Mouse (Mus musculus): Measurements from ENCODE around the gene Abcb8. TPM values are rescaled to one million over a fixed set of nuclear protein-coding genes. Genes with fewer than 3 reads are reported as not detected.

The Abcb8 gene
- 2.7 TPM for polyA plus RNA-seq (2014; fragmentation: Illumina TruSeq; extraction: RNeasy Lipid Tissue Mini Kit (QIAGEN cat#74804); ENCODE audit: low read depth, low replicate concordance)

GRCm38 (mm10) chr5:24393392-24393997, at the start of gene Abcb8:
Abcb8 (plus strand) TSS chr5:24393663.

GRCm38 (mm10) chr5:24351278-24351677, 42.2 kb upstream of the Abcb8 start, which contains the start of gene Kcnh2:
Kcnh2 (minus strand) TSS chr5:24351604.

GRCm38 (mm10) chr5:24364508-24364907, 29.0 kb upstream of the Abcb8 start, which contains the start of gene Nos3:
Nos3 (plus strand) TSS chr5:24364810.

GRCm38 (mm10) chr5:24391864-24392263, 1.6 kb upstream of the Abcb8 start, which contains the start of gene Atg9b:
Atg9b (minus strand) TSS chr5:24392143.

GRCm38 (mm10) chr5:24413042-24413693, 19.7 kb downstream of the Abcb8 start, which contains the start of gene Asic3:
Asic3 (plus strand) TSS chr5:24413392.

GRCm38 (mm10) chr5:24423129-24424003, 29.9 kb downstream of the Abcb8 start, which contains the start of the genes Cdk5 and Slc4a2:
Cdk5 (minus strand) TSS chr5:24423530.
Slc4a2 (plus strand) TSS chr5:24423837.

GRCm38 (mm10) chr5:24444746-24445427, 51.4 kb downstream of the Abcb8 start, which contains the start of gene Fastk:
Fastk (minus strand) TSS chr5:24445287.

GRCm38 (mm10) chr5:24447624-24448298, 54.3 kb downstream of the Abcb8 start, which contains the start of gene Tmub1:
Tmub1 (minus strand) TSS chr5:24447854.

GRCm38 (mm10) chr5:24452030-24452690, 58.7 kb downstream of the Abcb8 start, which contains the start of gene Agap3:
Agap3 (plus strand) TSS chr5:24452177.

Other genes with a start within 250 kb of the Abcb8 start
- gene Nupl2, start 228.7 kb upstream of the Abcb8 start, polyA plus RNA-seq (2014; fragmentation: Illumina TruSeq; extraction: RNeasy Lipid Tissue Mini Kit (QIAGEN cat#74804); ENCODE audit: low read depth, low replicate concordance): 3.9 TPM
- gene Kcnh2, start 42.1 kb upstream of the Abcb8 start, polyA plus RNA-seq (2014; fragmentation: Illumina TruSeq; extraction: RNeasy Lipid Tissue Mini Kit (QIAGEN cat#74804); ENCODE audit: low read depth, low replicate concordance): not detected
- gene Nos3, start 28.9 kb upstream of the Abcb8 start, polyA plus RNA-seq (2014; fragmentation: Illumina TruSeq; extraction: RNeasy Lipid Tissue Mini Kit (QIAGEN cat#74804); ENCODE audit: low read depth, low replicate concordance): 0.20 TPM
- gene Atg9b, start 1.5 kb upstream of the Abcb8 start, polyA plus RNA-seq (2014; fragmentation: Illumina TruSeq; extraction: RNeasy Lipid Tissue Mini Kit (QIAGEN cat#74804); ENCODE audit: low read depth, low replicate concordance): not detected
- gene Asic3, start 19.7 kb downstream of the Abcb8 start, polyA plus RNA-seq (2014; fragmentation: Illumina TruSeq; extraction: RNeasy Lipid Tissue Mini Kit (QIAGEN cat#74804); ENCODE audit: low read depth, low replicate concordance): not detected
- 13.7 TPM for gene Cdk5, start 29.9 kb downstream of the Abcb8 start, polyA plus RNA-seq (2014; fragmentation: Illumina TruSeq; extraction: RNeasy Lipid Tissue Mini Kit (QIAGEN cat#74804); ENCODE audit: low read depth, low replicate concordance)
- 4.1 TPM for gene Slc4a2, start 30.2 kb downstream of the Abcb8 start, polyA plus RNA-seq (2014; fragmentation: Illumina TruSeq; extraction: RNeasy Lipid Tissue Mini Kit (QIAGEN cat#74804); ENCODE audit: low read depth, low replicate concordance)
- gene Fastk, start 51.6 kb downstream of the Abcb8 start, polyA plus RNA-seq (2014; fragmentation: Illumina TruSeq; extraction: RNeasy Lipid Tissue Mini Kit (QIAGEN cat#74804); ENCODE audit: low read depth, low replicate concordance): 3.7 TPM
- gene Tmub1, start 54.2 kb downstream of the Abcb8 start, polyA plus RNA-seq (2014; fragmentation: Illumina TruSeq; extraction: RNeasy Lipid Tissue Mini Kit (QIAGEN cat#74804); ENCODE audit: low read depth, low replicate concordance): 0.93 TPM
- 1.3 TPM for gene Agap3, start 58.5 kb downstream of the Abcb8 start, polyA plus RNA-seq (2014; fragmentation: Illumina TruSeq; extraction: RNeasy Lipid Tissue Mini Kit (QIAGEN cat#74804); ENCODE audit: low read depth, low replicate concordance)
- not detected for gene Gbx1, start 133.5 kb downstream of the Abcb8 start, polyA plus RNA-seq (2014; fragmentation: Illumina TruSeq; extraction: RNeasy Lipid Tissue Mini Kit (QIAGEN cat#74804); ENCODE audit: low read depth, low replicate concordance)
- not detected for gene Asb10, start 147.3 kb downstream of the Abcb8 start, polyA plus RNA-seq (2014; fragmentation: Illumina TruSeq; extraction: RNeasy Lipid Tissue Mini Kit (QIAGEN cat#74804); ENCODE audit: low read depth, low replicate concordance)
- gene 4931409K22Rik, start 163.1 kb downstream of the Abcb8 start, polyA plus RNA-seq (2014; fragmentation: Illumina TruSeq; extraction: RNeasy Lipid Tissue Mini Kit (QIAGEN cat#74804); ENCODE audit: low read depth, low replicate concordance): not detected
- 11.4 TPM for gene Abcf2, start 183.8 kb downstream of the Abcb8 start, polyA plus RNA-seq (2014; fragmentation: Illumina TruSeq; extraction: RNeasy Lipid Tissue Mini Kit (QIAGEN cat#74804); ENCODE audit: low read depth, low replicate concordance)
- 0.73 TPM for gene Chpf2, start 193.1 kb downstream of the Abcb8 start, polyA plus RNA-seq (2014; fragmentation: Illumina TruSeq; extraction: RNeasy Lipid Tissue Mini Kit (QIAGEN cat#74804); ENCODE audit: low read depth, low replicate concordance)
- gene Smarcd3, start 230.7 kb downstream of the Abcb8 start, polyA plus RNA-seq (2014; fragmentation: Illumina TruSeq; extraction: RNeasy Lipid Tissue Mini Kit (QIAGEN cat#74804); ENCODE audit: low read depth, low replicate concordance): 1.7 TPM

All from kidney, adult 10 weeks (tissue).